8 mouse cellular contexts compared by ENCODE assay signal in genomic region chr15:85645971-85646638, GRCm38 (mm10).
DNase-seq lines count a peak whose midpoint lies in the region; ATAC-seq and TF ChIP-seq lines count a peak whose summit lies in the region.

No protein-coding gene starts in this region.

- TF ChIP-seq EP300 in ES-Bruce4 (IDR thresholded peaks at IDR 0.05; ENCODE audit: insufficient read depth, low read depth, low read length) = no peak
- no peak for TF ChIP-seq EP300 in stomach, postnatal 0 days (optimal IDR thresholded peaks at IDR 0.05)

- H3K4me3 ChIP-seq in ES-Bruce4 (ENCODE audit: low read depth, low read length) = no peak overlapping the region; the same call in 1 of the 2 replicates
- H3K4me3 ChIP-seq in hindbrain, embryonic 12.5 days = peak overlapping the region; percentile 29
- H3K4me3 ChIP-seq in limb, embryonic 15.5 days = peak overlapping the region; percentile 53
- peak overlapping the region; percentile 24 for H3K4me3 ChIP-seq in midbrain, embryonic 14.5 days (replicated peaks; ENCODE audit: low read depth, low read length)
- H3K4me3 ChIP-seq in stomach, postnatal 0 days (ENCODE audit: low read depth, low read length) = peak overlapping the region; percentile 61

- no peak for TF ChIP-seq CTCF in ES-Bruce4 (IDR thresholded peaks at IDR 0.05; ENCODE audit: low read depth, low read length)
- TF ChIP-seq CTCF in stomach, postnatal 0 days (IDR thresholded peaks at IDR 0.05; ENCODE audit: low read depth) = no peak

- no peaks in the 10 kb centered on the region for H3K9me3 ChIP-seq in ES-Bruce4 (replicated peaks; ENCODE audit: control insufficient read depth, insufficient read depth, low read length, poor library complexity, severe bottlenecking)
- H3K9me3 ChIP-seq in hindbrain, embryonic 12.5 days (replicated peaks) = no peaks in the 10 kb centered on the region
- no peaks in the 10 kb centered on the region for H3K9me3 ChIP-seq in limb, embryonic 15.5 days
- no peaks in the 10 kb centered on the region for H3K9me3 ChIP-seq in midbrain, embryonic 14.5 days (ENCODE audit: control insufficient read depth, low read length)
- H3K9me3 ChIP-seq in stomach, postnatal 0 days (ENCODE audit: control insufficient read depth, low read length) = no peaks in the 10 kb centered on the region

- H3K4me2 ChIP-seq in hindbrain, embryonic 12.5 days (replicated peaks) = peak overlapping the region; percentile 55
- H3K4me2 ChIP-seq in limb, embryonic 15.5 days = peak overlapping the region; percentile 68
- peak overlapping the region; percentile 52 for H3K4me2 ChIP-seq in midbrain, embryonic 14.5 days (ENCODE audit: low read length)
- peak overlapping the region; percentile 91 for H3K4me2 ChIP-seq in stomach, postnatal 0 days (replicated peaks; ENCODE audit: low read depth)

- peak overlapping the region; percentile 26; the same call in 1 of the 2 replicates for H3K9ac ChIP-seq in ES-Bruce4 (ENCODE audit: low read depth, poor library complexity, severe bottlenecking)
- H3K9ac ChIP-seq in hindbrain, embryonic 12.5 days = peak overlapping the region; percentile 63
- peak overlapping the region; percentile 72 for H3K9ac ChIP-seq in limb, embryonic 15.5 days
- H3K9ac ChIP-seq in midbrain, embryonic 14.5 days (replicated peaks; ENCODE audit: low read length) = peak overlapping the region; percentile 54
- peak overlapping the region; percentile 93 for H3K9ac ChIP-seq in stomach, postnatal 0 days (ENCODE audit: low read length)

- no peak overlapping the region for H3K27ac ChIP-seq in ES-Bruce4 (ENCODE audit: insufficient read depth, low read length)
- peak overlapping the region; percentile 76 for H3K27ac ChIP-seq in hindbrain, embryonic 12.5 days
- peak overlapping the region; percentile 93 for H3K27ac ChIP-seq in limb, embryonic 15.5 days
- peak overlapping the region; percentile 72 for H3K27ac ChIP-seq in midbrain, embryonic 14.5 days (replicated peaks; ENCODE audit: low read depth, low read length)
- peak overlapping the region; percentile 93 for H3K27ac ChIP-seq in stomach, postnatal 0 days (replicated peaks)

- no peak for TF ChIP-seq POLR2A in ES-Bruce4 (IDR thresholded peaks at IDR 0.05; ENCODE audit: insufficient read depth, low read length)

- no peaks in the 10 kb centered on the region for H3K4me1 ChIP-seq in ES-Bruce4 (ENCODE audit: control insufficient read depth, insufficient read depth, low read length)
- H3K4me1 ChIP-seq in hindbrain, embryonic 12.5 days = peaks cover 22% of the 10 kb centered on the region
- H3K4me1 ChIP-seq in limb, embryonic 15.5 days = peaks cover 38% of the 10 kb centered on the region
- peaks cover 12% of the 10 kb centered on the region for H3K4me1 ChIP-seq in midbrain, embryonic 14.5 days (ENCODE audit: control insufficient read depth, insufficient read depth, low read length)
- H3K4me1 ChIP-seq in stomach, postnatal 0 days (replicated peaks; ENCODE audit: control insufficient read depth, insufficient read depth) = peaks cover 6% of the 10 kb centered on the region; the same call in 1 of the 2 replicates

- 1% methylated on average over 33 of the region's 33 CpGs for WGBS in hindbrain, embryonic 12.5 days
- WGBS in limb, embryonic 15.5 days = 2% methylated on average over 33 of the region's 33 CpGs
- WGBS in midbrain, embryonic 14.5 days = 1% methylated on average over 33 of the region's 33 CpGs
- WGBS in stomach, postnatal 0 days = 1% methylated on average over 33 of the region's 33 CpGs

- no peaks in the 10 kb centered on the region for H3K36me3 ChIP-seq in ES-Bruce4 (ENCODE audit: control insufficient read depth, insufficient read depth, low read length, poor library complexity, severe bottlenecking)
- H3K36me3 ChIP-seq in hindbrain, embryonic 12.5 days = no peaks in the 10 kb centered on the region
- 0 out of 2 replicates have a peak, but pooled peaks cover 3% of the 10 kb centered on the region for H3K36me3 ChIP-seq in limb, embryonic 15.5 days
- H3K36me3 ChIP-seq in midbrain, embryonic 14.5 days (ENCODE audit: control insufficient read depth, insufficient read depth, low read length) = no peaks in the 10 kb centered on the region
- no peaks in the 10 kb centered on the region for H3K36me3 ChIP-seq in stomach, postnatal 0 days (ENCODE audit: control insufficient read depth, insufficient read depth, low read length)

- DNase-seq in adrenal gland, postnatal 14 days = peak; percentile 84
- peak; percentile 36 for DNase-seq in forelimb bud, embryonic 11.5 days (ENCODE audit: low read depth, low spot score)
- DNase-seq in midbrain, embryonic 14.5 days = peak; percentile 63
- DNase-seq in stomach, postnatal 0 days (ENCODE audit: low spot score) = peak; percentile 63
- DNase-seq in frontal cortex, adult 2 months (ENCODE audit: extremely low spot score in 1 of 2, low spot score in 1 of 2) = no peak

- H3K27me3 ChIP-seq in ES-Bruce4 (ENCODE audit: control insufficient read depth, insufficient read depth, low read length, poor library complexity, severe bottlenecking) = no peaks in the 10 kb centered on the region
- H3K27me3 ChIP-seq in hindbrain, embryonic 12.5 days = peaks cover 90% of the 10 kb centered on the region
- no peaks in the 10 kb centered on the region for H3K27me3 ChIP-seq in limb, embryonic 15.5 days
- H3K27me3 ChIP-seq in midbrain, embryonic 14.5 days (ENCODE audit: control insufficient read depth, insufficient read depth, low read length) = peaks cover 35% of the 10 kb centered on the region
- no peaks in the 10 kb centered on the region for H3K27me3 ChIP-seq in stomach, postnatal 0 days (ENCODE audit: control insufficient read depth, insufficient read depth, low read length)

- peak; percentile 63 for ATAC-seq in hindbrain, embryonic 12.5 days (ENCODE audit: low FRiP score)
- ATAC-seq in limb, embryonic 15.5 days (ENCODE audit: insufficient number of reproducible peaks, low FRiP score, low TSS enrichment, low read depth) = peak; percentile 56; the same call in 1 of the 2 replicates
- ATAC-seq in midbrain, embryonic 14.5 days (ENCODE audit: low FRiP score, low TSS enrichment) = peak; percentile 50; the same call in 1 of the 2 replicates
- peak; percentile 62 for ATAC-seq in stomach, postnatal 0 days (ENCODE audit: low FRiP score, low TSS enrichment)

Comparison
In these comparisons a context has a peak if more than half of its experiments do, and no peak if none do; other contexts are left out.
1. H3K9ac ChIP-seq: peak in every context shown above with its lines; median percentile 93 in stomach, postnatal 0 days; 72 in limb, embryonic 15.5 days; 63 in hindbrain, embryonic 12.5 days; 54 in midbrain, embryonic 14.5 days; 26 in ES-Bruce4.
2. DNase-seq: peak in adrenal gland, postnatal 14 days (single experiment), forelimb bud, embryonic 11.5 days (single experiment), midbrain, embryonic 14.5 days (single experiment) and stomach, postnatal 0 days (single experiment); none in frontal cortex, adult 2 months (0 of 2).
3. Peak in every context shown above with its lines, with median percentiles within 50 percentile points of each other: ATAC-seq and H3K4me2 ChIP-seq.